Mouse (Mus musculus) layer of hippocampus, postnatal 25 days (tissue): ENCODE measurements around the gene Ergic1. TPM values are rescaled to one million over a fixed set of nuclear protein-coding genes. Genes with fewer than 3 reads are reported as not detected.

Experiments used
- DNase-seq, 2 experiments: peaks; one replicate each; pipeline ENCODE4 v3.0.0; 2022; ENCODE audit warnings: mixed read lengths in 2 of 2, low spot score in 1 of 2; ENCODE audit errors: extremely low spot score in 1 of 2
- total RNA-seq, 2 experiments: library from RNA; stranded (reverse); gene quantifications; 2 replicates each; pipeline ENCODE4 v1.2.3; 2021

Gene Ergic1
- total RNA-seq, 2 experiments from 2014 or later: 114 to 118 TPM

- no peak for DNase-seq
Measured at GRCm38 (mm10) chr17:26535251-26536136, 25.8 kb upstream of the Ergic1 start.

GRCm38 (mm10) chr17:26537722-26538471, 23.4 kb upstream of the Ergic1 start:
- no peak for DNase-seq

- DNase-seq: no peak
Measured at GRCm38 (mm10) chr17:26540083-26540482, 21.2 kb upstream of the Ergic1 start.

GRCm38 (mm10) chr17:26544319-26544963, 16.8 kb upstream of the Ergic1 start:
- no peak for DNase-seq

GRCm38 (mm10) chr17:26547771-26548170, 13.5 kb upstream of the Ergic1 start:
- DNase-seq: no peak

GRCm38 (mm10) chr17:26548566-26548965, 12.7 kb upstream of the Ergic1 start:
- no peak for DNase-seq

- DNase-seq: no peak
Measured at GRCm38 (mm10) chr17:26549148-26549809, 12.0 kb upstream of the Ergic1 start.

- no peak for DNase-seq
Measured at GRCm38 (mm10) chr17:26551104-26551503, 10.2 kb upstream of the Ergic1 start.

GRCm38 (mm10) chr17:26553033-26553432, 8.3 kb upstream of the Ergic1 start:
- DNase-seq: no peak

- DNase-seq: no peak
Measured at GRCm38 (mm10) chr17:26560526-26561289, 581 bp upstream of the Ergic1 start.

GRCm38 (mm10) chr17:26561651-26562181, 427 bp downstream of the Ergic1 start, which contains the start of gene Dusp1:
TSS of gene Dusp1 (minus strand) at chr17:26562128.
- DNase-seq: no peak

GRCm38 (mm10) chr17:26562292-26562691, 1.0 kb downstream of the Ergic1 start:
- no peak for DNase-seq

- DNase-seq: no peak
Measured at GRCm38 (mm10) chr17:26563476-26563875, 2.2 kb downstream of the Ergic1 start.

GRCm38 (mm10) chr17:26564439-26564838, 3.1 kb downstream of the Ergic1 start:
- no peak for DNase-seq

- DNase-seq: no peak
Measured at GRCm38 (mm10) chr17:26567142-26567817, 6.0 kb downstream of the Ergic1 start.

GRCm38 (mm10) chr17:26567818-26568173, 6.5 kb downstream of the Ergic1 start:
- DNase-seq: no peak

GRCm38 (mm10) chr17:26569594-26570350, 8.5 kb downstream of the Ergic1 start:
- DNase-seq: no peak

GRCm38 (mm10) chr17:26570651-26571118, 9.4 kb downstream of the Ergic1 start:
- DNase-seq: no peak
